Mouse (Mus musculus): ENCODE data around the gene Mbnl1.
"Not testable (repeated sequence)": the region's sequence is repeated elsewhere in the genome, so short reads cannot be mapped to it uniquely, and the experiment has no call there.

Gene Mbnl1

DNA sequence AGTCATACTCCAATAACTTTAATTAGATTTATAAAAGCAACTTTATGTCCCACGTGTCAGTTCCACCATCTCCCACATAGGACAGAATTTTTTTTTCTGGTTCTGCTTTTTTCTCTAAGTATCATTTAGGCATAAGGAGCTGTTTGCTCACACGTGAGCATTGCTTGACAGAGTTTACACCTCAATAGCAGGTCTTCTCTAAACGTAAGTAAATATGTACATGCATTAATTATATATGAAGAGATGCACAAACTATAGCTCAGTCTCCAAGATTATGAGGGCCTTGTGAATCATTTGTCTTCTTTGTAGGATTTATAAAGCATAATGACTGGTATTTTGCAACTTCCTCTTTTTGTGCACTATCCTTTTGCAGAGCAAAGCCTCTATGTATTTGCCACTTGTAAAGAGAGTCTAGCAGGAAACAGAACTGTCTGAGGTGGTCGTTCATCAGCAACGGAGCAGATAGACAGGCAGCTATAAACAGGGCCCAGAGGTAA, at the start of gene Mbnl1:
TSS of gene Mbnl1 (plus strand) at position 150 of the 497 bp plus-strand sequence.
- DNase-seq (ENCODE audit: low spot score in 2 of 2) = no peak

DNA sequence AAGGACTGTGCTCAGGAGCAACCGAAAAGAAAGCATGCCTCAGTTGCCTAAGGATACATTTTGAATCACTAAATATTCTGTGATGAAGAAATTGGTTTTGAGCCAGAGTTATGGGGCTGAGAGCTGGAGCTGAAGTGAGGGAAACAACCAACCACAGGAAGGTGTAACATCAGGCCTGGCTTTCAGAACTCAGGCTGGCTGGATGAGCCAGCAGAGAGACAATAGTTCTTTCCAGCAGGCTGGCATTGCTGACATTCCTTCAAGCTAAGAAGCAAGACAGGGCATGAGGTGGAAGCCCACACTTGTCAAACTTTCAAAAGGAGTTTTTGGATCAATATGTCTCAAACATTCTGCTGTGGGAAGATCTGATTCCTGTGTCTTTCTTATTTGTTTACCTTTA, 48.5 kb upstream of the Mbnl1 start:
- no peak for DNase-seq (ENCODE audit: low spot score in 2 of 2)

DNA sequence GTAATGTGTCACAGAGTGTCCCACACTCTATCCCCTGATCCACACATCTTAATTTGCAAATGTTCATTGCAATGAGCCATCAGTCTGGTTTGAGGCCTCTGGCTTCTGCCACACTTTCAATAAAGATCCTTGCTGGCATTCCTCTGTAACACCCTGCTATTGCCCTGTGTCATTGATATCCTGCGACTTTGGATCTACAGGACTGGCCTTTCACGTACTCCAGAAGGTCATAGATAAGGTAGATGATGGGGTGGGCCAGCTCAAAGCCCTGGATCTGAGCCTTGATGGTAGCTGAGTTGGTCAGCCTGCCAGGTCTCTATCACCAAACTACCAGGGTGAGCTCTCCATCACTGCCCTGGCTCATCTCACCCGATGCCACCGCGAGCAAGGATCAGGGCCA, 43.6 kb upstream of the Mbnl1 start:
- no peak for DNase-seq (ENCODE audit: low spot score in 2 of 2)

DNA sequence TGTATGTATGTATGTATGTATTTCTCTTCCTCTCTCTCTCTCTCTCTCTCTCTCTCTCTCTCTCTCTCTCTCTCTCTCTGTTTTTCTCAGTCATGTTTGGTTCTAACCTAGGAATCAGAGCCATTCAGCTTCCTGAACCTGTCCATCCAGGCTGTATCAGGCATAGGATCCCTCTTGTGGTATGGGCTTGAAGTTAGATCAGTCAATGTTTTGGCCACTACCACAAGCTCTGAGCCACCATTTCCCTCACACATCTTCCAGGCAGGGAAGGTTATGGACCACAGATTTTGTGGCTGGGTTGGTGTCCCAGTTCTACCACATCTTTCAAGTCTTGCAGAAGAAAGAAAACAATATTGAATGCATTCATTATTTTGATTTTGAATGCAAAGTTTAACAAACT, 35.4 kb upstream of the Mbnl1 start:
- DNase-seq (ENCODE audit: low spot score in 2 of 2) = no peak

DNA sequence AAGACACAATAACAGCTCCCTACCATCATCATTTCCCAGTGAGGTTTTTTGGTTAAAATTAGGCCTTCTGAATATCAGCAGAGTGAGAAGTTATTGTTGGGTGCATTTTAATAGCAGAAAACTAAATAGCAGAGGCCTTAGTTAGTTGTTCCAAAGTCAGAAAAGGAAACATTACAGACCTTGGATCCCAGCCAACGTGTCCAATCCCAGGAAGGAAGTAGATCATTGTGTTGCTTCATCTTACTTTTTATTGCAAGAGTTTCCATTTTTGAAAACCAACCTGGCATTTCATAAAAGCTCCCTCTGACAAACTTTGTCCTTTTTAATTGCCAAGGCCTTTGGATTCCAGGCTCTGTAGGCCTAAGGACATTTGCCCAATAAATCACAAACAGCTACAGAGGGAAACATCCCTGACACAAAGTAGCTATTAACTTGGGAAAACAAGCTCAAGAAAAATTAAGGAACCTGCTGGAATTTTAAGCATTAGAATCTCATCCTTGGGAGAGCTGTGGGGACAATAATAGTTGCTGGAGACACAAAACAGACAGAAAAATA, 34.9 kb upstream of the Mbnl1 start:
- DNase-seq (ENCODE audit: low spot score in 2 of 2) = no peak

DNA sequence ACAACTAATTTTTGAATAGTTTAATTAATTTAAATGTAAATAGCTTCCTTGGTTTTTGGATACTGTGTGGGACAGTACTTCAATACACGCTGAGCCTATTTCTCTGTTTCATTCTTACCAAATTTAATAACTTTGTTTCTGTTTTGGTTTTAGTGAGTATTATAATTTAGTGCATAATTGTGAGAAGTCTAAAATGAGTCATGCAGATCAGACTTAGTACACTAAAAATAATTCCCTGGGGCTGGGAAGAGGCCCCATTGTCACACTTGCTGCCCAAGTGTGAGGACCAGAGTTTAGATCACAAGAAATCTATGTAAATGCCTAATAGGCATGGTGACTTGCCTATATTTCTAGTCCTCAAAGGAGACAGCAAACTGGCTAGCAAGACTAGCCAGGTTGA, 33.9 kb upstream of the Mbnl1 start:
- no peak for DNase-seq (ENCODE audit: low spot score in 2 of 2)

DNA sequence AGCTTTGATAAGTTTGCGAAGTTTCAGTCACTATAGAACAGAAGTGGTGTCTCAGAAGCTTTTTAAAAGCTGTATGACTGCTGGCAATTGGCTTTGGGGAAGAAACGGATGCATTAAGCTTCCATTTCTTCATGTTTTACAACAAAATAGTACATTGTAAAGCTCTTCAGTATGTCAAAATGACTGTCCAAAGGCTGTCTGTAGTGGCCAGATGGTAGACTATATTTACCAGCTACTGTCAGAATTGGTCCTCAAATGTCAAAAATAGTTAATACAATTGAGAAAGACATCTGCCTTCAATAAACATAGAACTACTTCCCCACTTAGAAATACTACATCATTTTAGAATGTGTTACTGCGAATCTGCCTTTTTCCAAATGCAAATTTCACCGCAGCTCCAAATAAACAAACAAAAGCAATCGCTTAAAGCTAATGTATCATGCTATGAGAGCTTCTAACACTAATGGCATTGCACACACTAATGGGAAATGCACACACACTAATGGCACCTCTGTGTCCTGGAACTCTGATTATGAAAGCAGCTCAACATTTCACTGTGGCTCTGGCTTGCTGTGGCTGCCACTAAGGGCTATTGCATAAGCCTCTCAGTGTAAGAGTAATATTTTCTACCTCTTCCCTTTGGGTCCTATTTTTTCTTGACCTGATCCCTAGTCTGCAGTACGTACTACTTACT, 10.7 kb upstream of the Mbnl1 start:
- no peak for DNase-seq (ENCODE audit: low spot score in 2 of 2)

DNA sequence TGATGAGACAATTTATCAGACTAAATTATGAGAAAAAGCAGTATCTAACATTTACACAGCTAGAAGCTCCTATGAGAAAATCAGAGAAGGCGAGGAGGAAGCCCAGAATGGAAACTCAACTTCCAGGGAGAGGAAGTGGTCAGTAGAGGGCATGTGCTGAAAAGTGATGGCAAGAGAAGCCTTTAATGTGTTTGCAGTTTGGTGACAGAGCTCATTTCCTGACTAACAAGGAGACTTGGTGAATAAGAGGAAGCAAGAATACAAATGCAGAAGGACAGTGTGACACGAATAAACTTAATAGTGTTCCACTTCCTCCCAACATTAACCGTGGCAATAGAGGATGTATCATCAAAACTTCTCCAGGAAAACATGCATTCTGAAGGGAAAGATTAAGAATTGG, 4.0 kb upstream of the Mbnl1 start:
- not testable (repeated sequence) for DNase-seq (ENCODE audit: low spot score in 2 of 2)

DNA sequence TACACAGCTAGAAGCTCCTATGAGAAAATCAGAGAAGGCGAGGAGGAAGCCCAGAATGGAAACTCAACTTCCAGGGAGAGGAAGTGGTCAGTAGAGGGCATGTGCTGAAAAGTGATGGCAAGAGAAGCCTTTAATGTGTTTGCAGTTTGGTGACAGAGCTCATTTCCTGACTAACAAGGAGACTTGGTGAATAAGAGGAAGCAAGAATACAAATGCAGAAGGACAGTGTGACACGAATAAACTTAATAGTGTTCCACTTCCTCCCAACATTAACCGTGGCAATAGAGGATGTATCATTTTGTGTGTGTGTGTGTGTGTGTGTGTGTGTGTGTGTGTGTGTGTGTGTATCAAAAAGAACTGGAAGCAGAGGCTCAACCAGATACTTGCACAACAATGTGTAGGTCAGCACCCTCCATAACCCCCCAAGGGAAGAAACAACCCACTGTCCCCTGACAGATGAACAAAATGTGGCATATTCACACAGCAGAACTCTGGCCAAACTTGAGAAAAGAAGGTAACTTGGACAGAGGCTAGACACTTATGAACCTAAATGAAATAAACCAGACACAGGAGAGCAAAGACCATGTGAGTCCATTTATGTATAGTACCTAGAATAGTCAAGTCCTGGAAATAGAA, 3.3 kb upstream of the Mbnl1 start:
- not testable (repeated sequence) for DNase-seq (ENCODE audit: low spot score in 2 of 2)

DNA sequence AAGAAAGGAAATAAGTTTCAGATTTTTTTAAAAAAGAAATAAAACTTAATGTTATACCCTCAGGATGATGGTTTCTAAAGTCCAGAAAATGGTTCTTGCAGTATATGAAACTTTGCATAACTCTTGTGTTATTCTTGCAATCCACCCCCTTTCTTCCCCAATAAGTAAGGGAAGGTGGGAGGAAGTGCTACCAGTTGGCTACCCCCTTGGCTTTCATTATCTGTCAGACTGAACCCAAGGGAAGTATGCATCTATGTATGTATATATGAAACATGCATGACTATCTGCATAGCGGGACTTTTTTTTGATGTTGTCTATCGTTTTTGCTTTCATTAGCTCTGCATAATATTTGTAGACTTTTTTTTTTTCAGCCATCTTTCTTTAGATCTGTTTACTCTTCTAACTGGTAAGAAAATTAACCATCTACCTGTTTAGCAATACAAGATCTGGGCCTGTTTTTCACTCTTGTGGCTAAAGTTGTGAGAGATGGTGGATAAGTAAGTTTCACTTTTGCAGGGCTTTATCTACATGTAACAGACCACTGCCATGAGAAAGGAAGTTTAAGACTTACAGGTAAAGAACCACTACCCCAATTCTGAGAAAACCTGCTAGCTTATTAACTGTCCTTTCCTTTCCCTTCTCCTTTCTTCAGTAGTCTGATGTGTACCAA, 484 bp upstream of the Mbnl1 start:
- DNase-seq (ENCODE audit: low spot score in 2 of 2) = no peak

DNA sequence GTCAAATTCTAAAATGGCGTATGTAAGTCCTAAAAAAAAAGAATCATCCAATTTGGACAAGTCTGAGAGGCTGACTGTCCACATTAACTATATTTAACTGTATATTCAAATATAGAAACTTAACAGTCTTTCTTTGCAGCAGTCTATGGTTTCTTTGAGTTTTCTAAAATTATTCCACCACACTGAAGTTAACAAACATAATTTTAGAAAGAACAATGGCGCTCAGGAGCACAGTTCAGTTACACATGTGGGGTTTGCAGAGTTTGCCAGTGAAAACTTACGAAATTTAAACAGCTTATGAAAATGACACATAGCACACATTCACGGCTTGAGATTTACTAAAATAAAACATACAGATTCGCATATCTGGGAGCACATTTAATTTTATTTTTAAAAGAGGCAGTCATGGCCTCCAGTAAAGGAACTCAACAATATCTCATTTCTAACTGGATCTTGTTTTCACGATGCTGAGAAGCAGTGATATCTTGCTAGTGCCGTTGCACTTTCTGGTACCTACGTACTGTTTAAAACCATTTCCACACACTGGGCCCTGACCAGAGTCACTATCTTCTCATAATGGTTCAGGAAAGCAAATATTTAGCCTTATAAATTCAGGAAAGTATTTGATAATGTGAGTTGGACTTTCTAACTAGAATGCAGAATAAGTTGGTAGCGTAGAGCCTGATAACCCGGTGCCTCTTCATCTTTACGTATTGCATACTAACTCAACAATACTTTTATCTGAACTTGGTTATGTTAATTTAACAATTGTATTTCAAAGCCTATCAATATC, 1.4 kb downstream of the Mbnl1 start:
- DNase-seq (ENCODE audit: low spot score in 2 of 2) = no peak

DNA sequence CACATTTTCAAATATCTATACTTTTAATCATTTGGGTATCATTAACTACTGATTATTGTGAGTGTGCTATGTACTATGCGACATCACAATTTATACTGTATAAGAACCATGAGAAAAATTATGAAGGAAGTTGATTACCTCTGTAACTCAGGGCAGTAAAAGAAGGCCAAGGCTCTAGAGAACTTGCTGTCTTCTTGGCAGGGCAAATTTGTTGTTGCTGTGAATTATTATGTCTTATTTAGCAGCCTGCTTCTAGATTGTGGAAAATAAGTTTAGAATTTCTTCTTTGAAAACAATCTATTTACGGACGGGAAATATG, 2.0 kb downstream of the Mbnl1 start:
- DNase-seq (ENCODE audit: low spot score in 2 of 2) = no peak

DNA sequence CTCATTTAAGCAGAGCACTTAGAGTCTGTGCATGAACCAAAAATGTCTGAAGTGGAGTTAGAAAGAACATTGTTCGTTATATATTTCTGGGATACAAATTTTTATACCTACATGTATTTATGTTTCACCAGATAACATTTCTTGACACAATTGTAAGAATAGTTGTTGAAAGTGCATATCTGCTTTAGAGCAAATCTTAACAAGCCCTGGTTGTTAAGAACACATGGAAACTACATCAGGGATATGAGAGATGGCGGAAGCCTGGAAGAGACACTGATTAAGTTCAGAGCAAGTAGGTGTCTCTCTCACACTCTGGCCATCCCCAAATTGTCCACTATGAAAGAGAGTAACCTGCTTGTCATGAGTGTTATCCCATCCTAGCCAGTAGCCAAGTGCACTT, 2.4 kb downstream of the Mbnl1 start:
- no peak for DNase-seq (ENCODE audit: low spot score in 2 of 2)

DNA sequence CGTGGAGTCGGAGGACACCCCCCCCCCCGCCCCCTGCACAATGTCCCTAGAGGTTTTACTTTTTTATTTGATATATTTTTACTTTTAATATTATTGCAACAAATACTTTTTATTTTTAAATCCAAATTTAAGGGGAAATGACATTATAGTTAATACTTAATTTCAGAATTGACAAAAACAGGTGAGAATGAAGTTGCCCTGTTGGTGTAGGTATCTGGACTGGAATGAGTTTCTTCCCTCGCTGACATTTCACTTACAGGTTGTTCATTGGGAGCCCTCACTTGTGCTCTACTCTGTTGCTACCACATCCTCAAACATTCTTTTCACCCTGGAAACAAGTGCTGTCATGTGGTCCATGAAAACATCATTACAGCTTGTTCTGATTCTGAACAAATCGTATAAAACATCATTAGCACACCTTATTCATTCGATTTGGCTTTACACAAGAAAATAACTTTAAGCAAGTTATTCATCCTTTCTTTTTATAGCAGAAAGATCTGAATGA, 4.2 kb downstream of the Mbnl1 start:
- DNase-seq (ENCODE audit: low spot score in 2 of 2) = no peak

DNA sequence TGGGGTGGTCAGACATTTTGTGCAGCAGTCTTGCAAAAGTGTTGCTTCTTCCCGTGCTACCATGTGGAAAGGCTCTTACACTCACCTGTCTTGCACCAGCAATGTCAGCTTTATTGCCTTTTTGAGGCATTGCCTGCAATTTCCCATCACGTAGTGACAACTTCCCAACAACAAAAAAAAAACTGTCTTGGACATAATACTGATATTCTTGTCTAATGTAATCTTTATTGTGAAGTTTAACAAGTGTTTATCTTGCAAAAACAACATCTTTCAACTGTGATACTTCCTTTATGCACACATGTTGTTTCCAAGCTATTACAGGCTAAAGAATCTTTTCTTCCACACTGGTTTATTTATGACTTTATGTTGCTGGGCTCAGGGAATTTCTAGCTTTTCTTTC, 5.8 kb downstream of the Mbnl1 start:
- DNase-seq (ENCODE audit: low spot score in 2 of 2) = no peak

DNA sequence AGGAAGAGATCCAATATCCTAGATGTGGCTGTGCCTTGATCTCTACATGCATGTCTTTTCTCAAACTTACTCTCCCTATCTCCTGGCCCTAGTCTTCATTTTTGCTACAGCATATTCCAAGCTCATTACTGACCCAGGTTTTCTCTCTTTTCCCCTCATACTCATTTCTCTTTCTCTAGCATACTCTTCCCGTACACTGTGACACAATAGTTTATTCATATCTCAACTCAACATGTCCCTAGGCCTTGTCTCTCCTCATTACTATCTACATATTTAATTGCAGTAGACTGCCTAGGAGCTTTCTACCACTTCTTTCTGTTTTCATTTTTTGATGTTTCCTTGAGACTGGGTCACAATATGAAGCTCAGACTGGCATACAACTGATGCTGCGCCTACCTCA, 8.1 kb downstream of the Mbnl1 start:
- DNase-seq (ENCODE audit: low spot score in 2 of 2) = no peak

DNA sequence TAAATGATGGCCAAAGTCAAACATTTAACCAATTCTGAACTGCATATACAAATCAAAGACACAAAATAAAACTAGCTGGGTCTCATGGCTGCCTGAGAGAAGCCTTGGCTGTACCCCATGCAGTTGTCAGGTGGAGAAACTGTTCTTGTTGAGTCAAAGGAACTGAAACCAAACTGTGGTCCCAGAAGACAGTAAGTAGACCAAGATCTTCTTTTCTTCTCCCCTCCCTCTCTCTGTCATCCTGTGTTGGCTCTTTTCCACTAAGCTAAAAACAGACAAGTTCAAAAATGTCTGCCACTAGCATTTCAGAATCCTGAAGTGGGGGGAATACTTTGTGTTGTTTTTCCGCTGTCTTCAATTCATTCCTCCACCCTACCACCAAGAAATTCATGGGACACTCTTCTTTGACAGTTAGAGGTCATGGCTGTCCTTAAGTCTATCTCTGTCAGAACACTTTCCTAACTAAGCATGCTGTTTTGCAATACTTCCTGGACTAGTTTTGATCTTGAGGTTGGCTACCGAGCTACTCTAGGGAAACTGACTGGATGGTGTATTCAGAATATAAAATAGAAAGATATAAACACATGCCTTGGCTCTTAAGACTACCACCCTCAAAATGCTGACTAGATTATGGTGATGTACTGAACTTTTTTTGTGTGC, 9.2 kb downstream of the Mbnl1 start:
- no peak for DNase-seq (ENCODE audit: low spot score in 2 of 2)

DNA sequence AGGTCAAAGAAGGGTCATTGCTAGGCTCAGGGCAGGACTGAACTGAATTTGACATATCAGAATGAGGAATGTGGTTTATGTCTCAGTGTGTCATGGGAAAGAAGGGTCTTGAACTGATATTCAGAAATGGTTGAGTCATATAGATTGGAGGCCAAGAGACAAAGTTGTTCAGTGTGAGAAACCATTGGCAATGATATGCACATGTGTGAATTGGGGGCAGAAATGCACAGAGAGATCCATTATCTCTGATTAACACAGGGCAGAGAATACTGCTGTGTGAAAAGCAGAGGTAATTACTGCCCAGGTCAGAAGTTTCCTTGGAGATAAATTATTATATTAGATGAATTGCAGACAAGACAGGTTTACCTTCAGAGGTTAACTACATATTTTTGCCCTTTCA, 10.7 kb downstream of the Mbnl1 start:
- no peak for DNase-seq (ENCODE audit: low spot score in 2 of 2)

DNA sequence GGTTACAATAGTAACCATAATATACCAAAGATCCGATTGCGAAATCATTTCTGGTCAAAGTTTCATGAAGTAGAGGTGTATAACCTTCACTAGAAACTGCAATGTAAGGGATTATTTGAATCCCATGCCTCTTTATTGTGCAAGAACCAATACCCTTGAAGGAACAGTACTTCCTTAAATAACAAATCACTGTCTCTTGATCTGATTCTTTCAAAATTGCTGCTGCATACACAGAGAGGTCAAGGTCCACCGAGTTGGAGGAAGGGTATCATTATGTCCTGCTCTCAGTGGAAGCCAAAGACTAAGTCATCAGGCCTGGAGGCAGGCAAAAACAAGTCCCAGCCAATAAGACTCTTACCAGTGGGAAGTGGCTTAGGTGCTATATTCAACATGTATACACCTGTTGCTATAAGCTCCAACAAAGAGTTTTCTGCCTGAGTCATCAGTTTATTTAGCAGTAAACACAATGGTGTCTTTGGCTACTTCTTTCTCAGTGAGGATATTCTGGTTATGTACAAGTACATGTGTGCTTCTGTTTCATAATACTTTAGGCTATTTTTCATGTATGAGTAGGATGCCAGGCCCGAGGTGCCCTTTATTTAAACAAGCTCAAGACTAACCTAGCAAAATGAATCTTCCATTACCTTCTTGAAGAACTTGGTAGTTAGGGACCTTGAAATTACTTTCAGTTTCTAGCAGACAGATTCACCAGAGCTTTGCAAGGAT, 13.5 kb downstream of the Mbnl1 start:
- DNase-seq (ENCODE audit: low spot score in 2 of 2) = no peak

DNA sequence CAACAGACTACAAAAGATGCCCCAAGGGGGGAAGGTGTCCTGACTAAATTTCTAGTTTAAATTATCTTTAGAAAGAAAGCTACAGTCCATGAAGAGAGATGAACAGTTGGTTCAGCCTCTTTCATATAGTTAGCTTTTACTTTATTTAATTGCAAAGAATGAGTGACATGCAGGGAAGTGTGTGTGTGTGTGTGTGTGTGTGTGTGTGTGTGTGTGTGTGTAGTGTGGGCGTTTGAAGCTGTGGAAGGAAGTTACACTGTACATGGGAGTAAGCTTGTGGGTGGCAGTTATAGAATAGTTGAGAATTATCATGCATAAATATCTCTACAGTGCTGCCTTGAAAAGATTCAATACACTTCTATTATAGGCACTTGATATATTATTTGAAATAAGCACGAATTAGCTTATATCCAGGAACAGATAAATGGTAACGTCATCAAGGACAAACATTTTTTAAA, 14.1 kb downstream of the Mbnl1 start:
- DNase-seq (ENCODE audit: low spot score in 2 of 2) = no peak

DNA sequence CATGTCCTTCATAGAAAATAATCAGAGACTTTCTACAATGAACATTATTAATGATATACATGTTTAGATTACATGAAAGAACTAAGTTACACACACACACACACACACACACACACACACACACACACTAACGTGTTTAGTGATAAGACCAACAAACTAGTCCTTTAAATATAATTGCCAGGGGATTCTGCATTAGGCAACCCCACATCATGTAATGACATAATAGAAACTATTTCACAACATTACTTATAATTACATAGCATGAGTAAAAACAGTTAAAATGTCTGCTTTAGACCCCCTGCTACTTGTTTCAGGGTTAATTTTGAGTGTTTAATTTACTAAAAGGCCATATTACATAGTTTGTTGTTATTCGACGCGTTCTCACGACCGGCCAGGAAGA, 16.9 kb downstream of the Mbnl1 start:
- no peak for DNase-seq (ENCODE audit: low spot score in 2 of 2)

Data from right cerebral cortex, postnatal 36 days (tissue).